Mouse (Mus musculus) midbrain, embryonic 11.5 days (tissue): Measurements from ENCODE around the gene Grrp1. TPM values are rescaled to one million over a fixed set of nuclear protein-coding genes. Genes with fewer than 3 reads are reported as not detected.

Source experiments
- ATAC-seq: fragments of 200-750 bp; cut with Nextera tagmentation; 2 replicates; pipeline ENCODE4 v1.8.0; 2017; ENCODE audit warnings: moderate TSS enrichment, moderate library complexity; ENCODE audit not compliant: low FRiP score
- DNase-seq: peaks from one replicate; pipeline ENCODE4 v3.0.0; 2015; ENCODE audit warnings: low spot score; ENCODE audit errors: missing footprints
- H3K27ac ChIP-seq: fragments of 300-500 bp; sonication (generic); 2 replicates; pipeline ENCODE4 v1.5.1; 2014; ENCODE audit warnings: low read depth, low read length
- H3K27me3 ChIP-seq: fragments of 300-500 bp; sonication (generic); 2 replicates; pipeline ENCODE4 v1.6.1; 2014; ENCODE audit warnings: mild to moderate bottlenecking, low read length, moderate library complexity, mixed read lengths; ENCODE audit not compliant: control insufficient read depth, insufficient read depth
- H3K36me3 ChIP-seq: fragments of 300-500 bp; sonication (generic); 2 replicates; pipeline ENCODE4 v1.6.1; 2014; ENCODE audit warnings: mild to moderate bottlenecking, low read length, moderate library complexity, mixed read lengths; ENCODE audit not compliant: control insufficient read depth, insufficient read depth
- H3K4me1 ChIP-seq: fragments of 300-500 bp; sonication (generic); 2 replicates; pipeline ENCODE4 v1.6.1; 2014; ENCODE audit warnings: low read length; ENCODE audit not compliant: control insufficient read depth, insufficient read depth
- H3K4me2 ChIP-seq: fragments of 300-500 bp; sonication (generic); 2 replicates; pipeline ENCODE4 v1.6.1; 2014; ENCODE audit warnings: mild to moderate bottlenecking, moderate library complexity
- H3K4me3 ChIP-seq: fragments of 300-500 bp; sonication (generic); 2 replicates; pipeline ENCODE4 v1.5.1; 2014; ENCODE audit warnings: low read depth, low read length
- H3K9ac ChIP-seq: fragments of 300-500 bp; sonication (generic); 2 replicates; pipeline ENCODE4 v1.6.1; 2014; ENCODE audit warnings: low read length
- H3K9me3 ChIP-seq: fragments of 300-500 bp; sonication (generic); 2 replicates; pipeline ENCODE4 v1.6.1; 2016; ENCODE audit warnings: low read length; ENCODE audit not compliant: control insufficient read depth
- WGBS: fragments of 180-500 bp; shearing (Covaris S2); extraction: QIAGEN DNeasy Blood & Tissue Kit; methylation state at CpG from one replicate; pipeline ENCODE4 v1.1.7; 2014; 5-methylcytosine and 5-hydroxymethylcytosine counted together
- polyA plus RNA-seq: library from polyadenylated mRNA; unstranded; fragments of >200 nt; fragmentation: Nextera tagmentation; extraction: Ambion mirVana; gene quantifications from 2 replicates; pipeline ENCODE4 v1.2.1, GENCODE M21; 2014

Grrp1 gene
- polyA plus RNA-seq, 1 experiment from 2014 or later = 5.1 TPM

DNA sequence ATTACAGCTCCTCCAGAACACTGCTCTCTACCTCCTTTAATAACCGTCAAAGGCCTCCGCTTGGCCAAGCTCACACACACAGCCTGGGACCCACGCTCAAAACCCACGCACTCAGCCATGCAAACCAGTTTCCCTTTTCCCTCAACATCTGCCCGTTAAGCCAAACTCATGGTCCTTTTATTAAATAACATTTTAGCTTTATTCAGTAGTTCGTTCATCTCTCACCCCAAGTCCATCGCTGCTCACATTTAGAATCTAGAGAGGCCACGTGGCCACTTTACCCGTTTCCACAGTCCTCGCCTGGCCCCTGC is 3.0 kb downstream of the Grrp1 start:
- peak; percentile 95 for DNase-seq
- peaks cover 44% of the 10 kb centered on the region for H3K4me1 ChIP-seq
- peaks cover 55% of the 10 kb centered on the region for H3K27me3 ChIP-seq

DNA sequence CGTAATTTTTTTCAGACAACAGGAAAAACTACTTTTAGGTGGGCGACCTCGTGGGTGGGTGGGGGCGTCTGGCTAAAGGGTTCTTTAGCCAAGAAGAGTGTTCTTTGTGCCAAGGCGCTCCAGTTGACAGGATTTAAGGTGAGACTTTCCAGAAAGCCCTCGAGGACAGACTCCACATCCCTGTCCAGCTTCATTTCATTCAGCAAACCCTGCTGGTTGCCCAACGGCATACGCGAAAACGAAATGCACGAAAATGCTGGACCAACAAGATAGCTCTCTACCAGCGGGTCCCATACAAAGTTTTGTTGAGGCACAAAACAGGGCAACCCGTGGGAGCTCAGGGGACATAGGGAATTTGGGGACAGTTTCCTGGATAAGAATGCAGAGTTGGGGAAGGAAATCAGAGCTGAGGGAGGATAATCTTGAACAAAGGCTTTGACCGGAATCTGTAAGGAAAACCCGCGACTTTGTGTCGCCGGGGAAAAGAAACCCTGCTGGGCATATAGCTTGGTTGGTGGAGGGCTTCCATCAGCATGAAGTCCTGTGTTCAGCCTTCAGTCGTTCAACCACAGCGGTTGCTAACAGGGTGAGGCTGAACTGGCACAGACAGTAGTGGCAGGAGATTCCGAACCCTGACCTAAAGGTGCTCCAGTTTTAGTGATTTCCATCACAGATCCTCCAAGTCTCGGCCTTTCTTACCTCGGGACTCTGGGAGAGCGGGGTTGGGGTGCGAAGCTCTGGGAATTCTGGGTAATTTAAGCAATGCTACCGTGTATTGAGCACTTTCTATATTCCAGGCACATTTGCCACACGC is 3.6 kb downstream of the Grrp1 start:
- ATAC-seq (no peak), DNase-seq (peak; percentile 97)
- peak overlapping the region; percentile 44 for H3K4me3 ChIP-seq
- H3K27ac ChIP-seq = no peak overlapping the region
- peaks cover 55% of the 10 kb centered on the region for H3K27me3 ChIP-seq
- H3K4me2 ChIP-seq = peak overlapping the region; percentile 78
- no peaks in the 10 kb centered on the region for H3K36me3 ChIP-seq
- peaks cover 45% of the 10 kb centered on the region for H3K4me1 ChIP-seq
- WGBS = 5% methylated on average over 27 of the region's 27 CpGs
- H3K9me3 ChIP-seq = no peaks in the 10 kb centered on the region
- no peak overlapping the region; the same call in 1 of the 2 replicates for H3K9ac ChIP-seq

More for the DNA sequence above, 3.0 kb downstream of the Grrp1 start:
- ATAC-seq = no peak
- Histone ChIP-seq H3K36me3 (no peaks in the 10 kb centered on the region), H3K9me3 (no peaks in the 10 kb centered on the region), H3K4me2 (peak overlapping the region; percentile 78), H3K9ac (peak overlapping the region; percentile 65; the same call in 1 of the 2 replicates), H3K4me3 (peak overlapping the region; percentile 44), H3K27ac (no peak overlapping the region)
- WGBS = 9% methylated on average over 10 of the region's 10 CpGs

- peak overlapping the region; percentile 43; the same call in 1 of the 2 replicates for H3K9ac ChIP-seq
- WGBS = under 1% methylated on average over 30 of the region's 30 CpGs
- H3K4me2 ChIP-seq = peak overlapping the region; percentile 55
- peak overlapping the region; percentile 28 for H3K4me3 ChIP-seq
- no peaks in the 10 kb centered on the region for H3K36me3 ChIP-seq
- H3K4me1 ChIP-seq = peaks cover 42% of the 10 kb centered on the region
- H3K9me3 ChIP-seq = no peaks in the 10 kb centered on the region
- ATAC-seq = peak; percentile 38
- no peak for DNase-seq
- H3K27me3 ChIP-seq = peaks cover 52% of the 10 kb centered on the region
- no peak overlapping the region for H3K27ac ChIP-seq
Measured at GRCm38 (mm10) chr4:134249651-134250050, 4.3 kb downstream of the Grrp1 start.

DNA sequence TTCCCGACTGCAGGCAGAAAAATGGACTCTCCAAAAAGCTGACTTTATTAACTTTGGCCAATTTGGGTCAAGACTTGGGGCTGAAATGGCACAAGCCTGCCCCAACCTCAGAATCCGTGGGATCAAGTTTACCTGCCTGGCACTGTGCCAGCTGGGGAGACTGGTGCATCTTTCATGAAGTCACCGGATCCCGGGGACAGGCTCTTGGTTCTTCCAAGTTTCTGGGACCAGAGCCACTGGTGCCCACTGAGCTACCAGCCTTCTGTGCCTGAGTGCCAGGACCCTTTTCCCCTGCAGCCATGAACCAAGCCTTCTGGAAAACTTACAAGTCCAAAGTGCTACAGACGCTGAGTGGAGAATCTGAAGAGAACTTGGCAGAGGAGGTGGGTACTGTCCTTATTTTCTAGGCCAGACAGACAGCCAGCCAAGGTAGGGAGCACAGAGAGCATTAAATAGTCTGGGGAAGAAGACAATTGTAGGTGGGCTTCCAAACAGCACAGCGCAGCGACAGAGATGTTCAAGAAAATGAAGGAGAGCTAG is 7.1 kb downstream of the Grrp1 start, which contains the start of gene Gm30191:
Gm30191 (plus strand) TSS at position 217 of the 540 bp plus-strand sequence.
- Histone ChIP-seq H3K4me1 (peaks cover 34% of the 10 kb centered on the region), H3K4me2 (peak within 1 kb of the TSS; percentile 96), H3K27me3 (peaks cover 32% of the 10 kb centered on the region), H3K9ac (peak within 1 kb of the TSS; percentile 39; the same call in 1 of the 2 replicates), H3K36me3 (no peaks in the 10 kb centered on the region), H3K4me3 (peak within 1 kb of the TSS; percentile 89), H3K27ac (no peak within 1 kb of the TSS), H3K9me3 (no peaks in the 10 kb centered on the region)
- ATAC-seq (no peak), DNase-seq (no peak)
- WGBS = 69% methylated on average over 7 of the region's 7 CpGs

- H3K4me1 ChIP-seq = peaks cover 29% of the 10 kb centered on the region
- DNase-seq (no peak), ATAC-seq (no peak)
- no peak overlapping the region; the same call in 1 of the 2 replicates for H3K9ac ChIP-seq
- WGBS = 20% methylated on average over 4 of the region's 4 CpGs
- no peak overlapping the region; the same call in 1 of the 2 replicates for H3K4me2 ChIP-seq
- H3K9me3 ChIP-seq = no peaks in the 10 kb centered on the region
- no peak overlapping the region for H3K4me3 ChIP-seq
- peaks cover 27% of the 10 kb centered on the region for H3K27me3 ChIP-seq
- H3K36me3 ChIP-seq = no peaks in the 10 kb centered on the region
- H3K27ac ChIP-seq = no peak overlapping the region
Measured at GRCm38 (mm10) chr4:134246256-134246655, 7.7 kb downstream of the Grrp1 start.

GRCm38 (mm10) chr4:134245148-134245843 is 8.6 kb downstream of the Grrp1 start, which contains the start of gene Zfp593:
Zfp593 (minus strand) TSS chr4:134245592.
- no peaks in the 10 kb centered on the region for H3K36me3 ChIP-seq
- WGBS = 0% methylated on average over 60 of the region's 60 CpGs
- ATAC-seq (peak; percentile 84), DNase-seq (peak; percentile 100)
- peaks cover 20% of the 10 kb centered on the region for H3K4me1 ChIP-seq
- H3K9ac ChIP-seq = peak within 1 kb of the TSS; percentile 82
- H3K9me3 ChIP-seq = no peaks in the 10 kb centered on the region
- peak within 1 kb of the TSS; percentile 89 for H3K4me3 ChIP-seq
- peak within 1 kb of the TSS; percentile 96 for H3K4me2 ChIP-seq
- H3K27me3 ChIP-seq = peaks cover 17% of the 10 kb centered on the region
- no peak within 1 kb of the TSS for H3K27ac ChIP-seq

DNA sequence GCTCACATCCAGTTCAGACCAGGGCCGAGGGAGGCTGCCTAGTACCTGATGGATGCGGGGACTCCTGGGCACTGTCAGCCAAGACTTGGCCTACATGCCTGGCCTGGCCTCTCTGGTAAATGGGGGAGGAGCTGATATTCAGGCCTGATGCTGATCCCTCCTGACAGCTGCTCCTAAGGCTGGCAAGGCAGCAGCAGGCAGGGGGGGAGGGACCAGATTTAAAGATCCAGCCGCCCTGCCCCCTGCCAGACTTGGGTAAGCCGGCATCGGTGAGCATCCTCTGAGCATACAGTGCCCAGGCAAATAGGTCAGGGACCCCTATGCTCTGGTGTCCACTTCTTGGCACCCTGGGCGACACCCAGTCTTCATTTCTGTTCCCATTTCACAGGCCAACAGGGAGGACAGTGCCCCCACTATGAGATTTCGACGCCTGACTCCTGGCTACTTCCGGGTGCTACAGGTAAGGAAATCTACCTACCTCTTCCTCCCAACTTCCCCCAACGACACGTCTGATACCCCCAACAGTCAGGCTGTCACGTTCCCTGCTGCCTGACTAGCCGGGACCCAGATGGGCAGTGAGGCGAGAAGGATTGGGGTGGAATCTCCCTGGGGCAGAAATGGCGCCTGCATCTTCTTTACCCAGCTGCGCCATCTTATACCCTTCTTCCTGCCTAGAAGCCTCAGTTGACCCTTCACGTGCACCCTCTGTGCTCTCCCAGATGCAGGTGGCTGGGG is 10.2 kb downstream of the Grrp1 start, which contains the start of gene E130218I03Rik:
E130218I03Rik (plus strand) TSS at position 147 of the 735 bp plus-strand sequence.
- ATAC-seq = no peak
- H3K36me3 ChIP-seq = no peaks in the 10 kb centered on the region
- peak within 1 kb of the TSS; percentile 82; the same call in 1 of the 2 replicates for H3K9ac ChIP-seq
- H3K9me3 ChIP-seq = no peaks in the 10 kb centered on the region
- WGBS = 94% methylated on average over 17 of the region's 17 CpGs
- H3K4me2 ChIP-seq = peak within 1 kb of the TSS; percentile 96
- H3K4me1 ChIP-seq = peaks cover 13% of the 10 kb centered on the region
- H3K27ac ChIP-seq = no peak within 1 kb of the TSS
- H3K4me3 ChIP-seq = peak within 1 kb of the TSS; percentile 89; the same call in 1 of the 2 replicates
- H3K27me3 ChIP-seq = peaks cover 4% of the 10 kb centered on the region; the same call in 1 of the 2 replicates
- peak; percentile 62 for DNase-seq

DNA sequence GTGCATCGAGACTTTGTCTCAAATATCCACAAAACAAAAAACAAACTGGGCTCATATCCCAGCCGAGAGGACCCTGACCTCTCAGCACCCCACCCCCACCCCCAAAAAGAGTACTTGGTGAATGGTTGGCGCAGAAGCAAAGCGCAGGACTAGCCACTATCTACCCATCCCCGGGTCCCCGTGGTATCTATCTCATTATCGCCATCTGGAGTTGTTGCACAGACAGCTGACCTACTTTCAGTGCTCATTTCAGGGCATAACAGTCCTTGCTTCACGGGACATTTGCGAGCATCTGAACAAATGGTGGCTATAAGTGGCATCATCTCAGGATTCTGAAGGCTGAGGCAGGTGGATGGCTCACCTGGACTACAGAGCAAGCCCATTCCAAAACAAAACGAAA is 15.2 kb downstream of the Grrp1 start:
- WGBS = 13% methylated on average over 10 of the region's 10 CpGs
- Histone ChIP-seq H3K4me3 (no peak overlapping the region), H3K9ac (no peak overlapping the region)

More for the DNA sequence above, 15.2 kb downstream of the Grrp1 start:
- ATAC-seq (no peak), DNase-seq (no peak)
- no peaks in the 10 kb centered on the region for H3K9me3 ChIP-seq
- H3K27ac ChIP-seq = no peak overlapping the region
- peaks cover 7% of the 10 kb centered on the region; the same call in 1 of the 2 replicates for H3K27me3 ChIP-seq
- no peaks in the 10 kb centered on the region for H3K4me1 ChIP-seq
- H3K36me3 ChIP-seq = no peaks in the 10 kb centered on the region
- H3K4me2 ChIP-seq = no peak overlapping the region
